Mouse (Mus musculus) myocyte (in vitro differentiated cells): ENCODE results near the gene Mad2l2.

Experiments
- E2F4 ChIP-seq: IDR thresholded peaks from one replicate; pipeline ENCODE4 v1.6.1; 2011; ENCODE audit warnings: mild to moderate bottlenecking, control low read depth, moderate library complexity; ENCODE audit not compliant: insufficient read depth
- MAX ChIP-seq: IDR thresholded peaks from one replicate; pipeline ENCODE4 v1.6.1; 2011; ENCODE audit warnings: low read depth, mild to moderate bottlenecking, control low read depth
- POLR2A ChIP-seq: IDR thresholded peaks from one replicate; pipeline ENCODE4 v1.6.1; 2011; ENCODE audit warnings: low read depth, mild to moderate bottlenecking, control low read depth, moderate library complexity; ENCODE audit not compliant: insufficient read length
- POLR2AphosphoS2 ChIP-seq: IDR thresholded peaks from one replicate; pipeline ENCODE4 v1.6.1; 2011; ENCODE audit warnings: low read depth, control low read depth; ENCODE audit not compliant: insufficient read length
- TCF12 ChIP-seq: IDR thresholded peaks from one replicate; pipeline ENCODE4 v1.6.1; 2011; ENCODE audit warnings: mild to moderate bottlenecking, control low read depth; ENCODE audit not compliant: poor library complexity, insufficient read depth, severe bottlenecking
- TCF3 ChIP-seq: IDR thresholded peaks from one replicate; pipeline ENCODE4 v1.6.1; 2011; ENCODE audit warnings: low read depth, control low read depth; ENCODE audit not compliant: insufficient read length
- USF1 ChIP-seq: IDR thresholded peaks from one replicate; pipeline ENCODE4 v1.6.1; 2011; ENCODE audit warnings: low read depth, mild to moderate bottlenecking, control low read depth, moderate library complexity

DNA sequence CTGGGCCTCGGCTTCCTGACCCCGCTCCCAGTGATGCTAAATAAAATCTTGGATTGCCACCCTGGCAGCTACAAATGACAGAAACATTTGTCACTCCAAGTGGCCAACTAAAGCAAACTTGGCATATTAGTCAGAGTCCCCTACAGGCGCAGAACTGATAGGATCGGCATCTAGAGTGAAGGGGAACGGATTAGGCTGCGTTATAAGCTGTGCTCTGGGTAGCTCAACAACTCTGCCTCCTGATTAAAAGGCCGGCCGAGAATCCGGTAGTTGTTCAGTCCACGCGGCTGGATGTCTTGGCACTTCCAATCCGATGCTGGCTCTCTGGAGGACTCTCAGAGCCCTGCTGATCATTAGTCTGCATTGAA is 44.3 kb downstream of the Mad2l2 start:
- TF ChIP-seq MAX (no peak), USF1 (no peak), TCF12 (no peak), POLR2AphosphoS2 (no peak), POLR2A (no peak), E2F4 (no peak), TCF3 (no peak)
